Mouse (Mus musculus) thymus, adult 2 months (tissue): ENCODE results near the gene Slc25a30.

Experiments
- CTCF ChIP-seq: fragments of 200-500 bp; IDR thresholded peaks from 2 replicates; pipeline ENCODE4 v1.5.1; 2012; ENCODE audit warnings: mild to moderate bottlenecking, control low read depth, low read length, moderate library complexity, borderline replicate concordance; ENCODE audit not compliant: control insufficient read depth, poor library complexity, insufficient read depth; ENCODE audit errors: extremely low read depth
- POLR2A ChIP-seq: fragments of 200-500 bp; IDR thresholded peaks from 2 replicates; pipeline ENCODE4 v1.6.1; 2012; ENCODE audit warnings: mild to moderate bottlenecking, low read length, control low read depth, moderate library complexity; ENCODE audit not compliant: control insufficient read depth, poor library complexity, insufficient read depth; ENCODE audit errors: extremely low read depth

GRCm38 (mm10) chr14:75732631-75733030, 54.2 kb downstream of the Slc25a30 start:
- no peak for TF ChIP-seq CTCF
- TF ChIP-seq POLR2A: no peak
